ENCODE assay signal across 19 mouse cellular contexts in genomic region chr5:72832904-72833765, GRCm38 (mm10). TPM values are rescaled to one million over a fixed set of nuclear protein-coding genes. Genes with fewer than 3 reads are reported as not detected.
DNase-seq lines count a peak whose midpoint lies in the region; ATAC-seq lines count a peak whose summit lies in the region.
"Had no signal": no experiment of that assay in that cellular context is flagged by ENCODE, and none has a peak within 500 bp of the region (broad histone marks: within the 10 kb centered on the region; RNA-seq: fewer than 3 reads in every experiment).

No protein-coding gene starts in this region.

- H3K4me2 ChIP-seq in liver, embryonic 16.5 days (ENCODE audit: low read depth, low read length), result no peak overlapping the region
- H3K4me2 ChIP-seq in liver, embryonic 12.5 days, result no peak overlapping the region
- H3K4me2 ChIP-seq in kidney, embryonic 16.5 days (replicated peaks; ENCODE audit: low read depth, low read length), result no peak overlapping the region
- H3K4me2 ChIP-seq: forebrain, embryonic 15.5 days; limb, embryonic 15.5 days; midbrain, embryonic 13.5 days had no signal

- H3K79me2 ChIP-seq in macrophage (ENCODE audit: inconsistent target), result peaks cover 100% of the 10 kb centered on the region

- H3K9me3 ChIP-seq in liver, embryonic 16.5 days (replicated peaks; ENCODE audit: control insufficient read depth, low read length), result no peaks in the 10 kb centered on the region
- H3K9me3 ChIP-seq in liver, embryonic 12.5 days (replicated peaks), result no peaks in the 10 kb centered on the region
- peaks cover 3% of the 10 kb centered on the region; the same call in 1 of the 2 replicates for H3K9me3 ChIP-seq in kidney, embryonic 16.5 days (ENCODE audit: low read length)
- H3K9me3 ChIP-seq: forebrain, embryonic 15.5 days; hindbrain, embryonic 10.5 days; limb, embryonic 15.5 days; midbrain, embryonic 13.5 days had no signal

- H3K36me3 ChIP-seq in liver, embryonic 16.5 days (ENCODE audit: control insufficient read depth, insufficient read depth), result no peaks in the 10 kb centered on the region
- H3K36me3 ChIP-seq in liver, embryonic 12.5 days, result no peaks in the 10 kb centered on the region
- H3K36me3 ChIP-seq in macrophage (ENCODE audit: inconsistent target), result 0 out of 2 replicates have a peak, but pooled peaks cover 2% of the 10 kb centered on the region
- H3K36me3 ChIP-seq in kidney, embryonic 16.5 days (ENCODE audit: insufficient read depth, low read length), result no peaks in the 10 kb centered on the region
- H3K36me3 ChIP-seq: forebrain, embryonic 15.5 days; hindbrain, embryonic 10.5 days; limb, embryonic 15.5 days; midbrain, embryonic 13.5 days had no signal

- ATAC-seq in liver, embryonic 16.5 days (ENCODE audit: low read depth), result no peak
- ATAC-seq in liver, embryonic 12.5 days, result no peak
- ATAC-seq in common myeloid progenitor, adult 5-6 weeks (replicated peaks; ENCODE audit: low read depth, poor library complexity, severe bottlenecking), result peak; percentile 49
- ATAC-seq in kidney, embryonic 16.5 days (ENCODE audit: low FRiP score, low TSS enrichment), result no peak
- ATAC-seq: forebrain, embryonic 15.5 days; midbrain, embryonic 13.5 days had no signal

- H3K4me1 ChIP-seq in liver, embryonic 16.5 days (ENCODE audit: control insufficient read depth, low read depth, low read length), result peaks cover 10% of the 10 kb centered on the region
- 0 out of 2 replicates have a peak, but pooled peaks cover 6% of the 10 kb centered on the region for H3K4me1 ChIP-seq in liver, embryonic 12.5 days
- peaks cover 7% of the 10 kb centered on the region for H3K4me1 ChIP-seq in kidney, embryonic 16.5 days (ENCODE audit: insufficient read depth, low read length)
- H3K4me1 ChIP-seq: forebrain, embryonic 15.5 days; midbrain, embryonic 13.5 days had no signal

- WGBS in liver, embryonic 16.5 days (ENCODE audit: insufficient replicate concordance), result 44% methylated on average over 15 of the region's 15 CpGs
- WGBS in liver, embryonic 12.5 days (ENCODE audit: insufficient replicate concordance), result 60% methylated on average over 15 of the region's 15 CpGs
- WGBS in macrophage (ENCODE audit: missing documents), result 30% methylated on average over 15 of the region's 15 CpGs
- 80% methylated on average over 15 of the region's 15 CpGs for WGBS in kidney, embryonic 16.5 days

- DNase-seq in A20 (ENCODE audit: low read depth, low spot score), result peak; percentile 58
- no peak for DNase-seq in cerebellum, adult 11-12 months
- no peak for DNase-seq in right cerebral cortex, postnatal 25 days
- DNase-seq: cerebellum, adult 11 months; cerebellum, postnatal 36 days; kidney, adult 9 months; right cerebral cortex, adult 18-20 months; spleen, adult 18-20 months; thymus, postnatal 14 days had no signal

- no peak overlapping the region for H3K9ac ChIP-seq in liver, embryonic 16.5 days (ENCODE audit: low read depth, low read length)
- no peak overlapping the region for H3K9ac ChIP-seq in liver, embryonic 12.5 days
- H3K9ac ChIP-seq in kidney, embryonic 16.5 days (replicated peaks; ENCODE audit: low read length), result no peak overlapping the region
- H3K9ac ChIP-seq: forebrain, embryonic 15.5 days; limb, embryonic 15.5 days; midbrain, embryonic 13.5 days had no signal

- H3K27me3 ChIP-seq in liver, embryonic 16.5 days (ENCODE audit: control insufficient read depth, insufficient read depth, low read depth, low read length), result no peaks in the 10 kb centered on the region
- no peaks in the 10 kb centered on the region for H3K27me3 ChIP-seq in liver, embryonic 12.5 days (replicated peaks)
- no peaks in the 10 kb centered on the region for H3K27me3 ChIP-seq in kidney, embryonic 16.5 days (ENCODE audit: insufficient read depth, low read length)
- H3K27me3 ChIP-seq: forebrain, embryonic 15.5 days; limb, embryonic 15.5 days; midbrain, embryonic 13.5 days had no signal

- peak overlapping the region; percentile 35; the same call in 1 of the 2 replicates for H3K27ac ChIP-seq in liver, embryonic 16.5 days (ENCODE audit: low read length)
- H3K27ac ChIP-seq in liver, embryonic 12.5 days, result no peak overlapping the region
- H3K27ac ChIP-seq in macrophage, result peak overlapping the region; percentile 33
- H3K27ac ChIP-seq in kidney, embryonic 16.5 days (ENCODE audit: low read length), result no peak overlapping the region
- H3K27ac ChIP-seq: forebrain, embryonic 15.5 days; hindbrain, embryonic 10.5 days; limb, embryonic 15.5 days; midbrain, embryonic 13.5 days had no signal

- H3K4me3 ChIP-seq in liver, embryonic 16.5 days (ENCODE audit: low read depth, low read length), result no peak overlapping the region
- H3K4me3 ChIP-seq in liver, embryonic 12.5 days, result no peak overlapping the region
- no peak overlapping the region for H3K4me3 ChIP-seq in macrophage (ENCODE audit: inconsistent target)
- no peak overlapping the region for H3K4me3 ChIP-seq in kidney, embryonic 16.5 days (ENCODE audit: low read length)
- H3K4me3 ChIP-seq: erythroblast, embryonic 14.5 days; forebrain, embryonic 15.5 days; hindbrain, embryonic 10.5 days; limb, embryonic 15.5 days; midbrain, embryonic 13.5 days had no signal

RNA-seq across cellular contexts. Expression of gene Tec, which starts 35.1 kb away (rescaled TPM):
- polyA plus RNA-seq in liver, embryonic 16.5 days (2015; fragmentation: Nextera tagmentation; extraction: Ambion mirVana), result 5.2 and 5.7 TPM in 2 replicates
- polyA plus RNA-seq in liver, embryonic 12.5 days (2016; fragmentation: Nextera tagmentation; extraction: Ambion mirVana), result 5.3 and 7.3 TPM in 2 replicates
- 47.5 and 57.8 TPM in 2 replicates for total RNA-seq in common myeloid progenitor, adult 5-6 weeks (2017)
- 100 to 1,000 TPM in 25 of 26 experiments, 10 to 100 TPM in 1; 90.4 to 656 (median 263) TPM for total RNA-seq in macrophage (2018; cell fraction: chromatin; rRNA removed)
- 10 to 100 TPM; 26.8 to 77.1 (median 51.1) TPM for total RNA-seq in macrophage (2018; cell fraction: cytosol; rRNA removed)
- 100 to 1,000 TPM in 13 of 26 experiments, 10 to 100 TPM in 13; 37.0 to 278 (median 131) TPM for total RNA-seq in macrophage (2018; cell fraction: nucleus; rRNA removed)
- polyA plus RNA-seq in macrophage (2018), result 53.1 to 81.3 TPM (median 56.1 TPM) in 3 replicates
- polyA plus RNA-seq in kidney, embryonic 16.5 days (2015; fragmentation: Nextera tagmentation; extraction: Ambion mirVana), result 11.2 and 12.1 TPM in 2 replicates
- polyA plus RNA-seq: erythroblast, embryonic 14.5 days had no signal

Comparison
In these comparisons a context has a peak if more than half of its experiments do, and no peak if none do; other contexts are left out.
1. H3K27ac ChIP-seq: peak in liver, embryonic 16.5 days (single experiment) and macrophage (single experiment); none in liver, embryonic 12.5 days (single experiment) and kidney, embryonic 16.5 days (single experiment).